Mouse (Mus musculus) forebrain, postnatal 0 days (tissue): ENCODE results near the gene 4930451I11Rik. TPM values are rescaled to one million over a fixed set of nuclear protein-coding genes. Genes with fewer than 3 reads are reported as not detected.

ENCODE experiments used
- ATAC-seq: fragments of 200-750 bp; cut with Nextera tagmentation; 2 replicates; pipeline ENCODE4 v1.8.0; 2017; ENCODE audit warnings: mild to moderate bottlenecking, moderate library complexity
- DNase-seq: peaks from one replicate; pipeline ENCODE4 v3.0.0-alpha.2; 2015
- H3K27ac ChIP-seq: fragments of 300-500 bp; sonication (generic); 2 replicates; pipeline ENCODE4 v1.5.1; 2014; ENCODE audit warnings: low read depth, mild to moderate bottlenecking, antibody characterized with exemption, low read length, moderate library complexity, mixed read lengths
- H3K27me3 ChIP-seq: fragments of 300-500 bp; sonication (generic); 2 replicates; pipeline ENCODE4 v1.6.1; 2014; ENCODE audit warnings: mild to moderate bottlenecking, low read length, mixed read lengths; ENCODE audit not compliant: insufficient read depth
- H3K36me3 ChIP-seq: fragments of 300-500 bp; sonication (generic); 2 replicates; pipeline ENCODE4 v1.6.1; 2014; ENCODE audit warnings: mild to moderate bottlenecking, moderate library complexity; ENCODE audit not compliant: insufficient read depth
- H3K4me1 ChIP-seq: fragments of 300-500 bp; sonication (generic); 2 replicates; pipeline ENCODE4 v1.6.1; 2014; ENCODE audit warnings: antibody characterized with exemption; ENCODE audit not compliant: insufficient read depth
- H3K4me2 ChIP-seq: fragments of 300-500 bp; sonication (generic); 2 replicates; pipeline ENCODE4 v1.6.1; 2014; ENCODE audit warnings: low read depth, mild to moderate bottlenecking, moderate library complexity
- H3K4me3 ChIP-seq: fragments of 300-500 bp; sonication (generic); 2 replicates; pipeline ENCODE4 v1.5.1; 2014; ENCODE audit warnings: low read depth, low read length, mixed read lengths
- H3K9ac ChIP-seq: fragments of 300-500 bp; sonication (generic); 2 replicates; pipeline ENCODE4 v1.6.1; 2014; ENCODE audit warnings: mild to moderate bottlenecking
- H3K9me3 ChIP-seq: fragments of 300-500 bp; sonication (generic); 2 replicates; pipeline ENCODE4 v1.6.1; 2016; ENCODE audit warnings: low read length
- CTCF ChIP-seq: sonication (generic); IDR thresholded peaks from 2 replicates; pipeline ENCODE4 v1.5.1; 2016; ENCODE audit warnings: antibody characterized with exemption, control low read depth, low read depth
- WGBS: fragments of 180-500 bp; shearing (Covaris S2); extraction: QIAGEN DNeasy Blood & Tissue Kit; methylation state at CpG from one replicate; pipeline ENCODE4 v1.1.7; 2014; 5-methylcytosine and 5-hydroxymethylcytosine counted together
- polyA plus RNA-seq: library from polyadenylated mRNA; unstranded; fragments of >200 nt; fragmentation: Nextera tagmentation; extraction: Ambion mirVana; gene quantifications from 2 replicates; pipeline ENCODE4 v1.2.1, GENCODE M21; 2015
- total RNA-seq: library from RNA; depleted of rRNA; stranded (reverse); fragments of >200 nt; gene quantifications from 2 replicates; pipeline ENCODE4 v1.2.3, GENCODE M21; 2014

4930451I11Rik gene
- total and polyA plus RNA-seq, 2 experiments from 2014 or later: not detected

DNA sequence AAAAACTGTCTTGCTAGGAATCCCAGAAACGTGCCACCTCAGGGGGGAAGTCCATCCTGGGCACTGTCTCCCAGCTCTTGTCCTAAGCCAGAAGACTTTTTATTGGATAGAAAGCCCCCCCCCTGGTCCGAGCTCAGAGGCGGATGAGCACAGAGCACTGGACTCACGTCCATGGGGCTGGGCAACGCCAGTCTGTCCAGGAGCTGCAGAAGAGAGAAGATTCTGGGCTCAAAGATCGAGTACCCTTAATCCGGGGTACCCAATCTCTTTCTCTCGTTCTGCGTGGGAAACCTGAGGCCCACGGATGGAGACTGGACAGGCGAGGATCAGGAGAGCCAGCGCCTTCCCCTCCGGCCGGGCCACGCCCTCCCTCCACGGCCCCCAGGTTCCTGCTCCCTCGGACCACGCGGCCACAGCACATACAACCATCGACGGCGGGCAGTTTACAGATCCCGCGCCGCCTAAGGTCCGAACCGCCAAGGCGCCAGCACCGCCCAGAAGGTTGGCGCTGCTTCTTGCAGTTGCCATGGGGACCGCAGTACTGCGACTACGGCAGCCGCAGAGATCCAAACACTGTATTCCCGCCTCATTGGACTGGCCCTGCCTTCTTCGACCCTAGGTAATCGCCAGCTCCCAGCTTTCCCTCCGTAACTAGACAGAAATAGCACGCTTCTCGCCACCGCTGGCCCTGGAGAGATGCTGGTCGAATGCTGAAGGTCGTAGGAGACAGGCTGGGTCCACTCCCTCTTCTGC lies 22.6 kb downstream of the 4930451I11Rik start:
- WGBS: under 1% methylated on average over 43 of the region's 43 CpGs
- peak overlapping the region; percentile 59 for H3K4me2 ChIP-seq
- ATAC-seq (peak; percentile 98), DNase-seq (peak; percentile 91)
- H3K4me3 ChIP-seq: peak overlapping the region; percentile 59
- H3K27ac ChIP-seq: peak overlapping the region; percentile 64
- peaks cover 8% of the 10 kb centered on the region; the same call in 1 of the 2 replicates for H3K36me3 ChIP-seq
- no peaks in the 10 kb centered on the region for H3K9me3 ChIP-seq
- peak; percentile 14; the same call in 1 of the 2 replicates for TF ChIP-seq CTCF
- peak overlapping the region; percentile 70 for H3K9ac ChIP-seq
- no peaks in the 10 kb centered on the region for H3K27me3 ChIP-seq
- no peaks in the 10 kb centered on the region for H3K4me1 ChIP-seq

DNA sequence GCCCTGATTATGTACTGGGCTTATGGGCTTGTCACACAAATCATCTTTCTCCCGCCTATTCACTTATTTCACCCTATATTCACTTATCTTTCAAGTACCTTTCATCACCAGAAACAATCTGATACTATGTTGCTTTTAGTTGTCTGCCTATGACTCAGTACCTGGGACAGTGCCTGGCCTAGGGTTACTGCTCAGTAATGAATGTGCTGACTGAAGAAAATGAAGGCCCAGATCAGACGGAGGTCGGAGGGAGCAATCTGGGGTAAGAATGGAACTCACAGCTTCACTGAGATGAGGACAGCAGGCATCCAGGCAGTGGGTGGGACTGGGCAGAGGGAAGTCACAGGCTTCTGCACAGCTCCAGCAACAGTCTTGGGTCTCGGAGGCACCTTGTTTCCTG lies 24.0 kb downstream of the 4930451I11Rik start:
- ATAC-seq (no peak), DNase-seq (no peak)
- Histone ChIP-seq H3K4me3 (no peak overlapping the region), H3K9me3 (no peaks in the 10 kb centered on the region), H3K27ac (no peak overlapping the region), H3K4me2 (peak overlapping the region; percentile 59), H3K36me3 (peaks cover 8% of the 10 kb centered on the region; the same call in 1 of the 2 replicates), H3K4me1 (no peaks in the 10 kb centered on the region), H3K9ac (no peak overlapping the region), H3K27me3 (no peaks in the 10 kb centered on the region)
- 69% methylated on average over 4 of the region's 4 CpGs for WGBS
- TF ChIP-seq CTCF: no peak

DNA sequence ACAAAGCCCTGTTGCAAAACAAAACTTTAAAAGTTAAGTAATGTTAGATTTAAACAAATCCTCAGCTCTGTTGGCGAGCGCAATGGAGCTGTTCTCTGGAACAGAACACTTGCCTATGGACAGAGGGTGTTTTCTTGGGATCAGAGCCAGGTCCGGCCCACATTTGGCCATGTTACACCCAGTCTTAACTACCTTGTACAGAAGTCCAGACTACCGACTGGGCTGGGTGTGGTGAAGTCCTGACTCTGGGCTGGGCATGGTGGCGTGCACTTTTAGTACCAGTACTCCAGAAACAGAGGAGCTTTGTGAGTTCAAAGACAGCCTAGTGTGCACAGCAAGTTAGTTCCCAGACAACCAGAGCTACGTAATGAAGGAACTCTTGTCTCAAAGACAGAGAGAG lies 24.5 kb downstream of the 4930451I11Rik start:
- 70% methylated on average over 6 of the region's 6 CpGs for WGBS
- Histone ChIP-seq H3K27me3 (no peaks in the 10 kb centered on the region), H3K27ac (no peak overlapping the region), H3K4me2 (no peak overlapping the region), H3K4me1 (no peaks in the 10 kb centered on the region), H3K36me3 (peaks cover 8% of the 10 kb centered on the region; the same call in 1 of the 2 replicates), H3K9ac (no peak overlapping the region), H3K9me3 (no peaks in the 10 kb centered on the region), H3K4me3 (no peak overlapping the region)
- ATAC-seq (no peak), DNase-seq (no peak)
- TF ChIP-seq CTCF: no peak

DNA sequence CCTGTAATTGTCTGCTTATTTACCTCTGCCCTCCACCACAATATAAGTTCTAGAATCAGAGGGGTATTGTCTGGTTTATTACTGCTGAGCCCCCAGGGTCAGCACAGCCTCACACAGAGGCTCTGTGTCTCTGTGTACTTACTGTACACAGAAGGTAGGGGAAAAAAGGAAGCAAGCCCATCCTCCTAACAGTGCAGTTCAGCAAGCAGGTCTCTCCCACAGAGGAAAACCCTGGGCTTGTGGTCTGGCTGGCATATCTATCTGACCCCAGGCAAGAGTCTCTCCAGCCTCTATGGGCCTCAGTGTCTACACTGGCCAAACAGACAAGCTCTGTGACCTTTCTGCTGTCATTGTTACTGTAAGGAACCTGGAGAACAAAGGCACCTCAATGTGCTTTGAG lies 27.7 kb downstream of the 4930451I11Rik start:
- Histone ChIP-seq H3K4me3 (no peak overlapping the region), H3K4me1 (peaks cover 3% of the 10 kb centered on the region), H3K9ac (no peak overlapping the region), H3K27ac (no peak overlapping the region), H3K36me3 (peaks cover 8% of the 10 kb centered on the region; the same call in 1 of the 2 replicates), H3K4me2 (no peak overlapping the region), H3K9me3 (no peaks in the 10 kb centered on the region), H3K27me3 (no peaks in the 10 kb centered on the region)
- ATAC-seq (no peak), DNase-seq (no peak)
- no peak for TF ChIP-seq CTCF

DNA sequence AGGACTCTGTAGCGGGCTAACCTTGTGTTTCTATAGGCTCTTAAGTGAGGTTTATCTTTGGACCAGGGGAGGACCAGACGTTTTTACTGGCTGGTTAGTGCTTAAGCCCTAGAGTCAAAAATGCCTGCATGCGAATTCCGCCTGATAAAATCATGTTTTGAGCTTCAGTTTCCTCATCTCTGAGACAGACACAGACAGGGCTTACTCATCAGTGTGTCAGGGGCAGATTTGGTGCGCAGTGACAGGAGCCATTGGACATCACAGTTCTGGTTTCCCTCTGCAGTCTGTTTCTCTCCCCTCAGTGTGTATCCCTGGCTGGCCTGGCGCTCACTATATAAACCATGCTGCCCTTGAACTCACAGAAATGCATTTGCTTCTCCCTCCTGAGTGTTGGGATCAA lies 28.3 kb downstream of the 4930451I11Rik start:
- Histone ChIP-seq H3K27ac (no peak overlapping the region), H3K4me3 (no peak overlapping the region), H3K4me2 (no peak overlapping the region), H3K9ac (no peak overlapping the region), H3K9me3 (no peaks in the 10 kb centered on the region), H3K27me3 (no peaks in the 10 kb centered on the region), H3K4me1 (peaks cover 3% of the 10 kb centered on the region), H3K36me3 (peaks cover 8% of the 10 kb centered on the region; the same call in 1 of the 2 replicates)
- WGBS: 94% methylated on average over 6 of the region's 6 CpGs
- DNase-seq (no peak), ATAC-seq (no peak)
- TF ChIP-seq CTCF: no peak

DNA sequence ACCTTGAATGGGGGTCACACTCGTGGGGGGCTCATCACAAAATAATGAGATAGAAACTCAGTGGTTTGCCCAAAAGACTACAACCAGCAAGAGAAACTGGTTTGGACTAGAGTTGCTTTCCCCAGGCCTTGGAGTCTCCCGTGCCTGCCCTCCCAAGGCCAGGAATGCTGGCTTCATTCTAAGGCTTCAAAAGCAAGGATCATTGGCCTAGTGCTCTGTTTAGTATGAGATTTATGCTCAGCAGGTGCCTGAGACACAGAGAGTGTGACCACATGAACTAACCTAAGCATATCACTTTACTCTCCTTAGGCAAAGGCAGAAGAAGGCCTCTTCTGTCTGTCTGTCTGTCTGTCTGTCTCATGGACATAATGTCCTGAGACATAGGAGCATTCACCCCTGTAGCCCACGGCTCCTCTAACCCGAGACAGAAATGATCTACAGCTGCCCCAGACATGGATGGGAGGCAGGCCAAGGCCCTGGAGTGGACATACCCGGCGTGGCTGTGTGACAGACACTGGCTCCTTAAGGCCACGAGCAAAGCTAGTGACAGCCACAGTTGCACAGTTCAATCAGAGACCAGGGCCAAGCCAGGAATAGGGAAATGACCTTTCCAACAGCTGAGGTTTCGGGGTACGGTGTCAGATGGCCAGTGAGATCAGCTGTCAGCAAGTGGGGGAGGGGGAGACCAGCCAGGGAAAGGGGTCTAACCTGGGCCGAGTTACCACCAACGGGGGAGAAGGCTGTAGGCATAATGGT lies 29.1 kb downstream of the 4930451I11Rik start:
- Histone ChIP-seq H3K36me3 (peaks cover 8% of the 10 kb centered on the region; the same call in 1 of the 2 replicates), H3K27me3 (no peaks in the 10 kb centered on the region), H3K9me3 (no peaks in the 10 kb centered on the region), H3K4me2 (no peak overlapping the region), H3K4me3 (no peak overlapping the region), H3K4me1 (peaks cover 7% of the 10 kb centered on the region), H3K27ac (no peak overlapping the region), H3K9ac (no peak overlapping the region)
- DNase-seq: no peak
- TF ChIP-seq CTCF: no peak
- 89% methylated on average over 11 of the region's 11 CpGs for WGBS
- no peak for ATAC-seq

DNA sequence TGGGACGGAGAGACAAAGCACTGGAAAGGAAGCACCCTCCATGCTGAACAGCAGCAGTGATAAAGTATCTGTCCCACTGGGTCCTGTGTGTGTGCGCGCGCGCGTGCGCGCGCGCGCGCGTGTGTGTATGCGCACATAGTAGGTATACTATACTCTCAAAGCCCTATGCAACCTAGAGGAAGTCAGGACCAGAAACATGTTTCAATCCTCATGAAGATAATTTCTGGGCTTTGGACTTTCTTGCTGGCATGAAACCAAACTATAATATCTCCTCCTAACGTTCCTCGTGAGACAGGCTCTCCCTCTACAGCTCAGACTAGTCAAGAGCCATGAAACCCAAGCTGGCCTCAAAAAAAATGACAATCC lies 30.4 kb downstream of the 4930451I11Rik start:
- H3K4me2 ChIP-seq: no peak overlapping the region
- DNase-seq (no peak), ATAC-seq (no peak)
- no peaks in the 10 kb centered on the region for H3K27me3 ChIP-seq
- no peak for TF ChIP-seq CTCF
- no peak overlapping the region for H3K4me3 ChIP-seq
- peaks cover 7% of the 10 kb centered on the region for H3K4me1 ChIP-seq
- no peak overlapping the region for H3K9ac ChIP-seq
- 93% methylated on average over 16 of the region's 16 CpGs for WGBS
- peaks cover 15% of the 10 kb centered on the region for H3K36me3 ChIP-seq
- no peaks in the 10 kb centered on the region for H3K9me3 ChIP-seq
- no peak overlapping the region for H3K27ac ChIP-seq
